ENCODE assay signal across 8 mouse cellular contexts in the genomic region with DNA sequence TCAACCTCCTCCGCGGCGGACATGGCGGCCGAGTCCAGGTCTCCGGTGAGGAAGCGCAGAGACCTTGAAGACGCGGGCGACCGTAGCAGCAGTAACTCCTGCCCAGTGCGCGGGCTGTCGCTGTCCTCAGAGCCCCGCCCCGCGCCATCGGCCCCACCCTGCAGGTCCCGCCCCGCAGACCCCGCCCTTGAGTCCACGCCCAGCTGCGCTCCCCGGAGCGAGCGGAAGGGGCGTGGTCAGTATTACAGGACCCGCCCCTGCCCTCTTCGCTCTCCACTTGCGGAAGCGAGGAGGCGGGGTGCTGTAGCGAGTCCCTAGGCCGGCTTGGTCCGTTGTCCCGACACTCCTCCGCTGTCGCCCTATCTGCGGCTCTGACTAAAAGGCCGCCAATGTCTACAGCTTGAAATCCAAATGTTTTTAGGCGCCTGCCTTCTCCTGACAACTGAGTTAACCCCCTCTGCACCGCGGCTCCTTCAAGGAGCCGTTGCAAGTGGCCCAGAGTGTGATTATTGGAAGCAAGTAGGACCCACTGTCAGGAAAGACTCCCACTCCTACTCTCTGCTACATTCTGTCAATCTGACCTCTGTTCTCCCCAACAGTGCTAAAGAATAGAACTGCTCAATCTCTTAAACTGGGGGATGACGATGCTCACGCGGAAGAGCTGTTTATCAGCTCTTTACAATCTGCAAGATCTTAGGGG. TPM values are rescaled to one million over a fixed set of nuclear protein-coding genes. Genes with fewer than 3 reads are reported as not detected.
A peak's percentile ranks its signal among the peaks of the same experiment; 100 is the strongest.
DNase-seq lines count a peak whose midpoint lies in the region; ATAC-seq lines count a peak whose summit lies in the region.

No protein-coding gene starts in this region.

- H3K27me3 ChIP-seq in hindbrain, embryonic 14.5 days (ENCODE audit: control insufficient read depth, insufficient read depth, low read length), result no peaks in the 10 kb centered on the region

- peak overlapping the region; percentile 80 for H3K27ac ChIP-seq in hindbrain, embryonic 14.5 days

- peak overlapping the region; percentile 90 for H3K4me3 ChIP-seq in hindbrain, embryonic 14.5 days (replicated peaks; ENCODE audit: low read length)

- peak overlapping the region; percentile 58 for H3K4me2 ChIP-seq in hindbrain, embryonic 14.5 days (replicated peaks)

- DNase-seq in ZHBTc4 (ENCODE audit: low read depth, low spot score), result peak; percentile 99
- peak; percentile 88 to 95 for DNase-seq in cerebellum, postnatal 36 days
- DNase-seq in frontal cortex, postnatal 25 days (ENCODE audit: low spot score in 2 of 2), result peak; percentile 64 to 81
- DNase-seq in hindbrain, embryonic 14.5 days (ENCODE audit: low spot score), result peak; percentile 92
- peak; percentile 86 to 88 for DNase-seq in layer of hippocampus, postnatal 36 days
- peak; percentile 95 for DNase-seq in lung, postnatal 25 days (ENCODE audit: low spot score)
- peak; percentile 97 for DNase-seq in retina, postnatal 1 day
- DNase-seq in thymus, postnatal 4 days, result peak; percentile 98

- peaks cover 15% of the 10 kb centered on the region for H3K36me3 ChIP-seq in hindbrain, embryonic 14.5 days (replicated peaks; ENCODE audit: control insufficient read depth, insufficient read depth)

- peak; percentile 98 for ATAC-seq in hindbrain, embryonic 14.5 days (ENCODE audit: low FRiP score)

- under 1% methylated on average over 44 of the region's 47 CpGs for WGBS in hindbrain, embryonic 14.5 days

- peak overlapping the region; percentile 88 for H3K9ac ChIP-seq in hindbrain, embryonic 14.5 days

- H3K4me1 ChIP-seq in hindbrain, embryonic 14.5 days (replicated peaks; ENCODE audit: control insufficient read depth, insufficient read depth, low read length), result peaks cover 9% of the 10 kb centered on the region

- no peaks in the 10 kb centered on the region for H3K9me3 ChIP-seq in hindbrain, embryonic 14.5 days (ENCODE audit: control insufficient read depth, low read length)

RNA-seq across cellular contexts. Expression of gene Iqgap1, which starts 22.5 kb away (rescaled TPM):
- polyA plus RNA-seq in hindbrain, embryonic 14.5 days (2014; fragmentation: Nextera tagmentation; extraction: Ambion mirVana), result 19.6 and 24.7 TPM in 2 replicates
- 10 to 100 TPM; 19.5 to 23.9 TPM for total RNA-seq in layer of hippocampus, postnatal 36 days (2021)

RNA-seq across cellular contexts. Expression of gene Zscan2, which starts 57.4 kb away (rescaled TPM):
- 4.1 and 4.4 TPM in 2 replicates for polyA plus RNA-seq in hindbrain, embryonic 14.5 days (2014; fragmentation: Nextera tagmentation; extraction: Ambion mirVana)
- total RNA-seq in layer of hippocampus, postnatal 36 days (2021), result 10 to 100 TPM; 12.9 to 13.2 TPM

Comparison
In these comparisons a context has a peak if more than half of its experiments do, and no peak if none do; other contexts are left out.
1. Peak in every context shown above with its lines: DNase-seq, ATAC-seq, H3K4me3 ChIP-seq and H3K27ac ChIP-seq.